Mouse (Mus musculus) bone marrow macrophage, adult 2 months (primary cell): ENCODE results near the gene Stub1.

Source experiments
- CTCF ChIP-seq: IDR thresholded peaks from 2 replicates; pipeline ENCODE4 v1.5.1; 2012; ENCODE audit warnings: low read depth, mild to moderate bottlenecking, low read length, moderate library complexity
- POLR2A ChIP-seq: IDR thresholded peaks from 2 replicates; pipeline ENCODE4 v1.6.1; 2012; ENCODE audit warnings: mild to moderate bottlenecking, low read depth, low read length, borderline replicate concordance

DNA sequence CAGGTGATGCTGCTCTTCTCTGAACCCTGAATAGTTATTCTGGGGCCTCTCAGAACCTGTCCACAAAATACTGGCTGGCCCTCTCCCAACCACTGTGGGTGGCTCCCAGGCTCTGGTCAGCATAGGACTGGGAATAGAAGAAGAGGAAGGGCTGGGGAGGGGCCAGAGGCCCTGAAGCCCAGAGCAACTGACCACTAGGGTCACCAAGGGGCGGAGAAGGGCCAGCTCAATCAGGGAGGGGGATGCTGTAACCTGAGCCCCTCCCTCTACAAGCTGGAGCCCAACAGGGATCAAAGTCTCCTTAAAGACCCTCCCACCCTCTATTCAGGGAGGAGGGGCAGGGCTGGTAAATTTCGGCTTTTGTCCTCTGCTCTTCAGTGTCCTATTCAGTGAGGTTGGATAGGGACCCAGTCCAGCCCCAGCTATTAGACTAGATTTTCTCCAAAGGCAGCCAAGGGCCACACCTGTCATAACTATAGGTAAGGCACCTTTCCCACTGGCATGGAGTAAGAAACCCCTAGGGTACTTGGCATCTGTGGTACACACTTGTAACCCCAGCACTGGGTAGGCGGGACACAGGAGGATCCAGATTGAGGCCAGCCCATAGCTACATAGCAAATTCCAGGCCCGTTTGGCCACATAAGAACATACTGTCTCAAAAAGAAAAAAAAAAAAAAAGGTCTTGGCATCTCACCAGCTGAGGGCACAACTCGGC lies 47.1 kb upstream of the Stub1 start, which contains the start of gene Wfikkn1:
- TF ChIP-seq POLR2A (no peak), CTCF (no peak)
